Mouse (Mus musculus): ENCODE results near the gene Jmjd1c. TPM values are rescaled to one million over a fixed set of nuclear protein-coding genes. Genes with fewer than 3 reads are reported as not detected.

The Jmjd1c gene
- polyA plus RNA-seq (2015; fragmentation: Nextera tagmentation; extraction: Ambion mirVana), result 26.8 and 28.2 TPM in 2 replicates

DNA sequence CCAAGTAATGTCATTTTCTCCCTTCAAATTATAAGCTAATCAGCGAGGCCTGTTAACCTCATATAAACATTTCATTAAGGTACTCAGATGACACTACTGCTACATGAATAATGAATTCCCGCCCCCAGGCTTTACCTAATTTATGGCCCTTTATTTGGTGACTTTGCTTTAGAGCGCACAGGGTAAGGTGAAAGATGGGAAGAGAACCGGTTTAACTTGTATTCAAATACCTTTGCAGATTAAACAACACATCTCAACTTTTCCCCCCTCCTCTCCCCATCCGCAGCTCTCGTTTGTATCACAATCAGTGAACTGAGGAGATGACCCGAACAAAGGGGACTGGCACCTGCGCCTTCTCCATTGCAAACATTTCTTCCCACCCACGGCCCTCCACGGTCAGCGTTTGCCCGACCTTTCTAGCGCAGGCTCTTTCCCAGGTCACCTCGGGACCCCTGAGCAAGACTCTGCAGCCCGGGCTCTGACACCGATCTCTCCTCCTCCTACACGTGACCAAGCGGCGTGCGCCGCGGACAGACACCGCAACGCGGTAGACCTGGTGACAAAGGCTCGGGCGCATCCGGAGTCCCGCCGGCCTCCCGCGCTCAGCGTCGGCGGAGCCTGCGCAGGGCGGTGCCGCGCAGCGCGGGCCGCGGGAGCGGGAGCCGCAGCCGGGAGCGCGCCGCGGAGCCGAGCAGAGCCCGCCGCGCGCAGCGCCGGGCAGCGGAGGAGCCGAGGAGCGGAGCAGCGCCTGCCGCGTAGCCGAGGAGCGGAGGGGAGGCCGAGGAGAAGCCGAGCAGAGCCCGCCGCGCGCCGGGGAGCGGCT is at the start of gene Jmjd1c:
Gene Jmjd1c (plus strand): TSS at position 328 of the 823 bp plus-strand sequence.

DNA sequence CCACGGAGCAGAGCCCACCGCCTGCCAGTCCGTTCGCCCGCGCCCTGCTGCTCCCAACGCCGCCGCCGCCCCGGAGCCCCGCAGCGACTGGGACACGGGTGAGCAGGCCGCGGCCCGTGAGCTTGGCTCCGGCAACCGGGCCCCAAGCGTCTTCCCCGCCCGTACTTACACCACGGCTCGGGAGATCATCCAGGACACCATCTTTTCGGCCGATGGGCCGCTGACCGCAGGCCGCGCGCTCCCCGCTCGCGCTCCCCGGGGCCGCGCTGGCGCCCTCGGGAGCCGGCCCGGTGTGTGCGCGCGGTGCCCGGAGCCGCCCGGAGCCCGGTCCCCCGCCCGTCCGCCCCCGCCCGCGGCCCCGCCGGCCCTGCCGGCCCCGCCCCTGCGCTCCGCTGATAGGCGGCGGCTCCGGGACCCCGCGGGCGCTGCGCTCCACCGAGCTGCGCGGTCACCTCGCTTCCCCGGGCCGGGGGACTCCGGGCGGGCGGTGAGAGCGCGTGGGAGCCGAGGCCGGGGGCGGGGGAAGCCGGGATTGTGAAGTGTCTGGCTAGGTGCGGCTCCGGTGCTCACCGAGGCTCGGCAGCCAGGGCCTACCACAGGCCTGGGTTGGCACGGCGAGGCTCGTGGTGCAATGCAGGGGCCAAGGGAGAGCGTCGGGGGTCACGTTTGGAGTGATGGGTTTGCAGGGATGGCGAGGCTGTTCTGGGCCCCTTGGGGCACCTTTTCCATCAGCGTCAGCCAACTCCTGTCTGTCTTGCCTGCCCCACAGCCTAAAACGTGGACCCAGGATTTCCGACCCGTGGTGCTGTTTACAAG is 904 bp downstream of the Jmjd1c start, which contains the start of gene Reep3:
Gene Reep3 (minus strand): TSS at position 325 of the 816 bp plus-strand sequence.

DNA sequence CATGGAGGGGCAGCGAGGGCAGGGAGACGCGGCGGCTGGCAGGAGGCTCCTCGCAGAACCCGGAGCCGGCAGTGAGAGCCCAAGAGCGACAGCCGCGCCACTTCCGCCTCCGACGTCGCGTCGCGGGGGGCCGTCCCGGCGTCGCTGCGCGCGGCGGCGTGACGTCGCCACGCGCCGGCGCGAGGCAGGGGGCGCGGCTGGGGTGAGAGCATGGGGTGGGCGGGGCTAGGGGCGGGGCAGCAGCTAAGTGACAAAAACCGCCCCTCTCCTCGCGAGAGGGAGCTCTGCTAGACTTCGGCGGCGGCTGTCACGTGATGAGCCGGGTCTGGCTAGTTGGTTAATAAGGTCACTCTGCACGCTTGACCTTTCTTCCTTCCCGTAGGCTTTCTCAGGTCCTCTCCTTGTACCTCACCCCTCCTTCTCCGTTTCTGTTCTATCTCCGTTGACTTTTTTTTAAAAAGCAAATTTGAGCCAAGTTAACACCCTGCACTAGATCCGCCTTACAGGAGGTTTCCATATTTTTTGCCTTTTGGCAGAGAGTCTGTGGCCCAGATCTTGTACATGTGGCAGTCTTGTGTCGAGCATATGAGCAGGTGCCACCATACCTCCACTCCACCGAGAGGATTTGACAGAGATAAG is 189.4 kb downstream of the Jmjd1c start, which contains the start of gene Nrbf2:
Gene Nrbf2 (minus strand): TSS at position 130 of the 639 bp plus-strand sequence.

Other genes with a start within 250 kb of the Jmjd1c start
- gene Reep3, start 820 bp downstream of the Jmjd1c start, polyA plus RNA-seq (2015; fragmentation: Nextera tagmentation; extraction: Ambion mirVana), result 21.4 and 25.8 TPM in 2 replicates
- 17.8 and 24.7 TPM in 2 replicates for gene Nrbf2, start 189.2 kb downstream of the Jmjd1c start, polyA plus RNA-seq (2015; fragmentation: Nextera tagmentation; extraction: Ambion mirVana)

All from skeletal muscle tissue, postnatal 0 days (tissue).